Mouse (Mus musculus): ENCODE data around the gene Slc44a1.

DNA sequence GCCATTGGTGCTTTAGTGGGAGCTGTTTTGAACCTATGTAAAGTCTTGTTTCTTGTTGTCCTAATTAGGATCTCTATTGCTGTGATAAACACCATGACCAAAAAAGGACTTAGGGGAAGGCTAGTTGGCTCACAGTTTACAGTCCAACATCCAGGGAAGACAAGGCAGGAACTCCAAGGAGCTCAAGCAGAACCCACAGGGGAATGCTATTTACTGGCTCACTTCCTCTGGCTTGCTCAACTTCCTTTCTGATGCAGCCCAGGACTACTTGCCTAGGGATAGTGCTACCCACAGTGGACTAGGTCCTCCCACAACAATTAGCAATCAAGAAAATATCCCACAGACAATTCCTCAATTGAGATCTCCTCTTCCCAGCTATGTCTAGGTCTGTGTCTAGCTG lies 147.5 kb downstream of the Slc44a1 start:
- TF ChIP-seq CTCF (IDR thresholded peaks at IDR 0.05; ENCODE audit: low read depth, low read length) (no peak), POLR2A (IDR thresholded peaks at IDR 0.05; ENCODE audit: borderline replicate concordance, low read depth, low read length) (no peak)
